Mouse (Mus musculus) kidney, postnatal 25 days (tissue): ENCODE measurements around the gene Akr7a5.

ENCODE experiments used
- DNase-seq, 2 experiments: peaks; one replicate each; pipeline ENCODE4 v3.0.0; 2021; ENCODE audit warnings: mixed read lengths in 2 of 2

The Akr7a5 gene

GRCm38 (mm10) chr4:139310171-139310898 is at the start of gene Akr7a5, which contains the start of gene Pqlc2:
Gene Akr7a5 (plus strand): TSS chr4:139310744.
Gene Pqlc2 (minus strand): TSS chr4:139310708.
- peak; percentile 97 to 99 for DNase-seq

GRCm38 (mm10) chr4:139262981-139263380 is 47.6 kb upstream of the Akr7a5 start:
- DNase-seq: no peak

GRCm38 (mm10) chr4:139265783-139266499 is 44.6 kb upstream of the Akr7a5 start:
- no peak for DNase-seq

GRCm38 (mm10) chr4:139266500-139266865 is 44.1 kb upstream of the Akr7a5 start:
- DNase-seq: no peak

GRCm38 (mm10) chr4:139267335-139267734 is 43.2 kb upstream of the Akr7a5 start:
- no peak for DNase-seq

GRCm38 (mm10) chr4:139268242-139268641 is 42.3 kb upstream of the Akr7a5 start:
- DNase-seq: no peak

- DNase-seq: no peak
Measured at GRCm38 (mm10) chr4:139270168-139270567, 40.4 kb upstream of the Akr7a5 start.

GRCm38 (mm10) chr4:139271562-139271961 is 39.0 kb upstream of the Akr7a5 start:
- DNase-seq: no peak

- DNase-seq: no peak
Measured at GRCm38 (mm10) chr4:139272951-139273680, 37.4 kb upstream of the Akr7a5 start.

GRCm38 (mm10) chr4:139274573-139274972 is 36.0 kb upstream of the Akr7a5 start:
- no peak for DNase-seq

GRCm38 (mm10) chr4:139276411-139276810 is 34.1 kb upstream of the Akr7a5 start:
- DNase-seq: no peak

- DNase-seq: no peak
Measured at GRCm38 (mm10) chr4:139280530-139280929, 30.0 kb upstream of the Akr7a5 start.

GRCm38 (mm10) chr4:139281791-139282345 is 28.7 kb upstream of the Akr7a5 start:
- DNase-seq: peak; percentile 46 to 70

- peak; percentile 73 to 88 for DNase-seq
Measured at GRCm38 (mm10) chr4:139282955-139283417, 27.6 kb upstream of the Akr7a5 start.

- no peak for DNase-seq
Measured at GRCm38 (mm10) chr4:139284877-139285276, 25.7 kb upstream of the Akr7a5 start.

GRCm38 (mm10) chr4:139286234-139286633 is 24.3 kb upstream of the Akr7a5 start:
- DNase-seq: no peak

- peak; percentile 85 to 91 for DNase-seq
Measured at GRCm38 (mm10) chr4:139287122-139287863, 23.3 kb upstream of the Akr7a5 start.

- DNase-seq: peak; percentile 61 to 81
Measured at GRCm38 (mm10) chr4:139289017-139289416, 21.5 kb upstream of the Akr7a5 start.

- DNase-seq: no peak
Measured at GRCm38 (mm10) chr4:139291099-139291498, 19.4 kb upstream of the Akr7a5 start.

GRCm38 (mm10) chr4:139292038-139292437 is 18.5 kb upstream of the Akr7a5 start:
- no peak for DNase-seq

- DNase-seq: peak; percentile 80 to 85
Measured at GRCm38 (mm10) chr4:139297566-139297965, 13.0 kb upstream of the Akr7a5 start.

GRCm38 (mm10) chr4:139298671-139299366 is 11.7 kb upstream of the Akr7a5 start:
- no peak for DNase-seq
